ENCODE assay signal across 26 mouse cellular contexts in the genomic region with DNA sequence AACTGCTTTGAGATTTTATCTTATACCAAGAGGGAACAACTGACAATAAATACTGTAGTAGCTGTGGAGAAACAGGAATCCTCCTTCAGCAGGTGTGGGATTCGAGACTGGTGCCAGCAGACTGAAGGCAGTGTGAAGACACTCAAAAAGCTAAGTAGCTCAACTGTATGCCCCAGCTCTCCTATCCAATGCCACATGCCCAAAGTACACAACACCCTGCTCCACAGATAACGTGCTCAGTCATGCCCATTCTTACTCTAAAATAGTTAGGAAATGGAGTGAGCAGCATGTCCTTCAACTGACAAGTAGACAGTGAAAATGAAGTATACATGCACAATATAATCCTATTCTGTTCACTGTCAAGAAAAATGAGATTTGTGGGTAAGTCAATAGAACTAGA. TPM values are rescaled to one million over a fixed set of nuclear protein-coding genes. Genes with fewer than 3 reads are reported as not detected.
DNase-seq lines count a peak whose midpoint lies in the region; ATAC-seq and TF ChIP-seq lines count a peak whose summit lies in the region.
"Had no signal": no experiment of that assay in that cellular context is flagged by ENCODE, and none has a peak within 500 bp of the region (broad histone marks: within the 10 kb centered on the region; RNA-seq: fewer than 3 reads in every experiment).

No protein-coding gene starts in this region.

- intact Hi-C loops in left cerebral cortex, postnatal 10 days (cut with DNase I) = no loop called here

- H3K9ac ChIP-seq in embryonic facial prominence, embryonic 14.5 days (ENCODE audit: low read depth, low read length) = no peak overlapping the region
- H3K9ac ChIP-seq: embryonic facial prominence, embryonic 12.5 days; heart, embryonic 13.5 days; hindbrain, embryonic 14.5 days; limb, embryonic 13.5 days; liver, embryonic 12.5 days; midbrain, embryonic 13.5 days had no signal

- no peak for TF ChIP-seq POLR2A in brain, embryonic 14.5 days (IDR thresholded peaks at IDR 0.05; ENCODE audit: borderline replicate concordance, extremely low read depth, insufficient read depth, insufficient read length, poor library complexity, severe bottlenecking)
- TF ChIP-seq POLR2A in myocyte (IDR thresholded peaks at IDR 0.05; ENCODE audit: insufficient read length, low read depth) = no peak

- ATAC-seq in embryonic facial prominence, embryonic 14.5 days (ENCODE audit: low read depth) = no peak
- peak; percentile 39 for ATAC-seq in frontal cortex, adult (ENCODE audit: low TSS enrichment)
- ATAC-seq: intestine, postnatal 0 days; liver, embryonic 12.5 days; midbrain, embryonic 13.5 days; Patski had no signal

- H3K36me3 ChIP-seq in embryonic facial prominence, embryonic 14.5 days (ENCODE audit: control insufficient read depth, insufficient read depth, low read length) = peaks cover 40% of the 10 kb centered on the region
- peaks cover 26% of the 10 kb centered on the region for H3K36me3 ChIP-seq in embryonic facial prominence, embryonic 10.5 days (replicated peaks)
- H3K36me3 ChIP-seq in myocyte (ENCODE audit: control insufficient read depth, insufficient read depth) = peaks cover 13% of the 10 kb centered on the region

- H3K9me3 ChIP-seq in embryonic facial prominence, embryonic 14.5 days (ENCODE audit: control insufficient read depth, low read length) = no peaks in the 10 kb centered on the region
- no peaks in the 10 kb centered on the region for H3K9me3 ChIP-seq in embryonic facial prominence, embryonic 10.5 days
- H3K9me3 ChIP-seq: embryonic facial prominence, embryonic 12.5 days; heart, embryonic 13.5 days; limb, embryonic 13.5 days; liver, embryonic 12.5 days; midbrain, embryonic 13.5 days had no signal

- H3ac ChIP-seq in myocyte (ENCODE audit: control insufficient read depth, insufficient read length) = no peak overlapping the region

- peak; percentile 11 for DNase-seq in embryonic facial prominence, embryonic 14.5 days (ENCODE audit: low spot score)
- no peak for DNase-seq in embryonic facial prominence, embryonic 10.5 days (ENCODE audit: low spot score)
- DNase-seq in frontal cortex, postnatal 14 days (ENCODE audit: low spot score in 2 of 2) = no peak
- peak; percentile 47 for DNase-seq in brain, embryonic 14.5 days (ENCODE audit: low read depth)
- DNase-seq in left cerebral cortex, postnatal 10 days (ENCODE audit: extremely low spot score in 1 of 2, low spot score in 2 of 2) = no peak
- DNase-seq: adrenal gland, postnatal 10 days; cerebellum, adult 2 months; cerebellum, postnatal 36 days; heart, adult 2 months; heart, postnatal 10 days; kidney, adult 9 months; kidney, postnatal 10 days; lung, adult 18-20 months; lung, postnatal 14 days; retina, postnatal 1 day; right cerebral cortex, postnatal 14 days had no signal

- TF ChIP-seq CTCF in brain, embryonic 14.5 days (IDR thresholded peaks at IDR 0.05; ENCODE audit: borderline replicate concordance, extremely low read depth, insufficient read depth, insufficient read length) = no peak

- H3K4me1 ChIP-seq in embryonic facial prominence, embryonic 14.5 days (ENCODE audit: control insufficient read depth, insufficient read depth, low read length) = no peaks in the 10 kb centered on the region
- H3K4me1 ChIP-seq in embryonic facial prominence, embryonic 10.5 days = 0 out of 2 replicates have a peak, but pooled peaks cover 3% of the 10 kb centered on the region
- H3K4me1 ChIP-seq: embryonic facial prominence, embryonic 12.5 days; heart, embryonic 13.5 days; limb, embryonic 13.5 days; liver, embryonic 12.5 days; midbrain, embryonic 13.5 days had no signal

- H3K27ac ChIP-seq in embryonic facial prominence, embryonic 14.5 days (replicated peaks; ENCODE audit: low read depth, low read length) = no peak overlapping the region
- H3K27ac ChIP-seq in embryonic facial prominence, embryonic 10.5 days (replicated peaks) = no peak overlapping the region
- H3K27ac ChIP-seq: embryonic facial prominence, embryonic 12.5 days; heart, adult 2 months; heart, embryonic 13.5 days; hindbrain, embryonic 14.5 days; limb, embryonic 13.5 days; liver, embryonic 12.5 days; midbrain, embryonic 13.5 days had no signal

- no peaks in the 10 kb centered on the region for H3K27me3 ChIP-seq in embryonic facial prominence, embryonic 14.5 days (replicated peaks; ENCODE audit: control insufficient read depth, insufficient read depth, low read length)
- no peaks in the 10 kb centered on the region for H3K27me3 ChIP-seq in embryonic facial prominence, embryonic 10.5 days (replicated peaks; ENCODE audit: low read depth, poor library complexity, severe bottlenecking)
- no peaks in the 10 kb centered on the region for H3K27me3 ChIP-seq in myocyte (ENCODE audit: control insufficient read depth, insufficient read depth, insufficient read length)
- H3K27me3 ChIP-seq: embryonic facial prominence, embryonic 12.5 days; heart, embryonic 13.5 days; limb, embryonic 13.5 days; liver, embryonic 12.5 days; midbrain, embryonic 13.5 days; Patski had no signal

- no peaks in the 10 kb centered on the region for H3K79me2 ChIP-seq in myocyte (ENCODE audit: control insufficient read depth, insufficient read depth)

- no peak overlapping the region for H3K4me3 ChIP-seq in embryonic facial prominence, embryonic 14.5 days (ENCODE audit: low read depth, low read length)
- H3K4me3 ChIP-seq in embryonic facial prominence, embryonic 10.5 days = no peak overlapping the region
- H3K4me3 ChIP-seq in myocyte = no peak overlapping the region
- H3K4me3 ChIP-seq: embryonic facial prominence, embryonic 12.5 days; heart, adult 2 months; heart, embryonic 13.5 days; limb, embryonic 13.5 days; liver, embryonic 12.5 days; midbrain, embryonic 13.5 days had no signal

- WGBS in embryonic facial prominence, embryonic 14.5 days = 74% methylated on average over 2 of the region's 2 CpGs
- 84% methylated on average over 2 of the region's 2 CpGs for WGBS in embryonic facial prominence, embryonic 10.5 days

- no peak overlapping the region for H3K4me2 ChIP-seq in embryonic facial prominence, embryonic 14.5 days (ENCODE audit: low read depth, low read length)
- no peak overlapping the region for H3K4me2 ChIP-seq in myocyte (ENCODE audit: low read depth)
- H3K4me2 ChIP-seq: embryonic facial prominence, embryonic 12.5 days; heart, embryonic 13.5 days; hindbrain, embryonic 14.5 days; limb, embryonic 13.5 days; liver, embryonic 12.5 days; midbrain, embryonic 13.5 days had no signal

TF ChIP-seq in myocyte, 11 proteins besides CTCF, POLR2A, EP300 and RAD21:
- TF ChIP-seq TCF12 (IDR thresholded peaks at IDR 0.05; ENCODE audit: insufficient read depth, poor library complexity, severe bottlenecking) (no peak), POLR2AphosphoS2 (IDR thresholded peaks at IDR 0.05; ENCODE audit: insufficient read length, low read depth) (peak; percentile 29)

RNA-seq across cellular contexts. Expression of a gene that starts 26.6 kb away (rescaled TPM):
- polyA plus RNA-seq in embryonic facial prominence, embryonic 14.5 days (2014; fragmentation: Nextera tagmentation; extraction: Ambion mirVana) = 63.0 and 79.7 TPM in 2 replicates
- polyA plus RNA-seq in embryonic facial prominence, embryonic 10.5 days (2016; fragmentation: Nextera tagmentation; extraction: Ambion mirVana) = 131 and 141 TPM in 2 replicates
- 91.9 and 128 TPM in 2 replicates for polyA plus RNA-seq in brain, embryonic 14.5 days (2012; rRNA removed)
- 87.4 TPM for polyA plus RNA-seq in myocyte (2012; fragmentation: generic; extraction: Trizol)
- 100 to 1,000 TPM; 314 to 328 TPM for total RNA-seq in left cerebral cortex, postnatal 10 days (2021)

Comparison
In these comparisons a context has a peak if more than half of its experiments do, and no peak if none do; other contexts are left out.
1. DNase-seq: peak in embryonic facial prominence, embryonic 14.5 days (single experiment) and brain, embryonic 14.5 days (single experiment); none in embryonic facial prominence, embryonic 10.5 days (single experiment), frontal cortex, postnatal 14 days (0 of 2) and left cerebral cortex, postnatal 10 days (0 of 2).